Comparison of ENCODE assay signal across 8 mouse cellular contexts in the genomic region with DNA sequence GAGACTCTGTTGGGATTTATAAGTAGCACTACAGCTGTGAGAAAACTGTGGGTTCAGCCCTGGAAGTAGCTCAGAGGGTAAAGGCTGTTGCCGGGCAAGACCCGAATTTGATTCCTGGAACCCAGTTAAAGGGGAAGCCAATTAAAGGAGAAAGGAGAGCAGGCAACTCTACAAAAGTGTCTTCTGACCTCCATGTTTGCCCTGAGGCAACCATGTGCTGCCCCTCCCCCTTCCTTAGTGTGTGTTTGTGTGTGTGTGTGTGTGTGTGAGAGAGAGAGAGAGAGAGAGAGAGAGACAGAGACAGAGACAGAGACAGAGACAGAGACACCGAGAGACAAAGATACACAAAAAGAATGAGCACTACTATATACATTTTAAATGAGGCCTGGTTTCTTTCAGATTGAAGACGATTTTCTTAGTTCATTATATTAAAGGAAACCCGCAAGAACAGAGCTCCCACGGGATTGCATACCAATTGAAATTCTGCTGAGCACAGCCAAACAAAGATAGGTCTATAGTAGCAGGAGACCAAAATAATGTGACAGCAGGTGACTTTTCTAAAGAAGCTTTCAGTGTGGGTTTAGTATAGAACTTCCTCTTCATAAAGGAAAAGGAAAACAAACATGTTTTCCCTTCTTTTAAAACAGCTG. TPM values are rescaled to one million over a fixed set of nuclear protein-coding genes. Genes with fewer than 3 reads are reported as not detected.
DNase-seq lines count a peak whose midpoint lies in the region; ATAC-seq and TF ChIP-seq lines count a peak whose summit lies in the region.

No protein-coding gene starts in this region.

- WGBS in heart, postnatal 0 days: 37% methylated on average over 6 of the region's 6 CpGs
- WGBS in neural tube, embryonic 13.5 days: 13% methylated on average over 6 of the region's 6 CpGs

- H3K27me3 ChIP-seq in heart, postnatal 0 days (ENCODE audit: control insufficient read depth, insufficient read depth, low read length): no peaks in the 10 kb centered on the region
- no peaks in the 10 kb centered on the region for H3K27me3 ChIP-seq in neural tube, embryonic 13.5 days

- ATAC-seq in heart, postnatal 0 days (ENCODE audit: insufficient read depth, low read depth): 0 out of 2 replicates have a peak, but pooled peaks have one; percentile 28
- peak; percentile 17; the same call in 1 of the 2 replicates for ATAC-seq in neural tube, embryonic 13.5 days (ENCODE audit: low read depth)

- H3K4me3 ChIP-seq in bone marrow macrophage, adult 2 months (ENCODE audit: insufficient read depth, low read length): no peak overlapping the region; the same call in 1 of the 2 replicates
- peak overlapping the region; percentile 63 for H3K4me3 ChIP-seq in heart, postnatal 0 days (ENCODE audit: low read depth, low read length)
- 0 out of 2 replicates have a peak overlapping the region, but pooled peaks have one; percentile 38 for H3K4me3 ChIP-seq in neural tube, embryonic 13.5 days

- TF ChIP-seq POLR2A in bone marrow macrophage, adult 2 months (IDR thresholded peaks at IDR 0.05; ENCODE audit: borderline replicate concordance, low read depth, low read length): no peak

- peak; percentile 20 to 60 for DNase-seq in adrenal gland, adult (ENCODE audit: inconsistent age in 2 of 2, low spot score in 1 of 2)
- no peak for DNase-seq in adrenal gland, adult 2 months
- no peak for DNase-seq in heart, postnatal 0 days (ENCODE audit: low spot score)
- peak; percentile 22 to 52 for DNase-seq in kidney, postnatal 4 days
- DNase-seq in layer of hippocampus, adult 11-12 months (ENCODE audit: low spot score): no peak
- no peak for DNase-seq in natural killer cell, adult 2 months (ENCODE audit: low spot score in 2 of 2)

- H3K4me2 ChIP-seq in heart, postnatal 0 days (ENCODE audit: low read depth, low read length): peak overlapping the region; percentile 71
- H3K4me2 ChIP-seq in neural tube, embryonic 13.5 days: peak overlapping the region; percentile 48

- peak overlapping the region; percentile 71 for H3K9ac ChIP-seq in heart, postnatal 0 days (replicated peaks; ENCODE audit: low read depth, low read length)
- no peak overlapping the region for H3K9ac ChIP-seq in neural tube, embryonic 13.5 days

- H3K9me3 ChIP-seq in heart, postnatal 0 days (replicated peaks; ENCODE audit: control insufficient read depth, low read length): no peaks in the 10 kb centered on the region
- H3K9me3 ChIP-seq in neural tube, embryonic 13.5 days: no peaks in the 10 kb centered on the region

- H3K27ac ChIP-seq in bone marrow macrophage, adult 2 months (ENCODE audit: insufficient read depth, low read depth, low read length): peak overlapping the region; percentile 94
- H3K27ac ChIP-seq in heart, postnatal 0 days (ENCODE audit: low read depth): peak overlapping the region; percentile 94
- peak overlapping the region; percentile 61; the same call in 1 of the 2 replicates for H3K27ac ChIP-seq in neural tube, embryonic 13.5 days (replicated peaks)

- no peak for TF ChIP-seq CTCF in bone marrow macrophage, adult 2 months (IDR thresholded peaks at IDR 0.05; ENCODE audit: low read depth, low read length)
- TF ChIP-seq CTCF in heart, postnatal 0 days (IDR thresholded peaks at IDR 0.05; ENCODE audit: low read depth): no peak

- TF ChIP-seq EP300 in heart, postnatal 0 days (IDR thresholded peaks at IDR 0.05; ENCODE audit: low read depth): no peak

- no peaks in the 10 kb centered on the region for H3K36me3 ChIP-seq in heart, postnatal 0 days (replicated peaks; ENCODE audit: control insufficient read depth, insufficient read depth, low read length)
- H3K36me3 ChIP-seq in neural tube, embryonic 13.5 days: no peaks in the 10 kb centered on the region

- peaks cover 23% of the 10 kb centered on the region for H3K4me1 ChIP-seq in bone marrow macrophage, adult 2 months (ENCODE audit: control insufficient read depth, insufficient read depth, low read length)
- H3K4me1 ChIP-seq in heart, postnatal 0 days (ENCODE audit: control insufficient read depth, insufficient read depth): peaks cover 20% of the 10 kb centered on the region; the same call in 1 of the 2 replicates
- peaks cover 9% of the 10 kb centered on the region for H3K4me1 ChIP-seq in neural tube, embryonic 13.5 days (replicated peaks)

RNA-seq across cellular contexts. Expression of a gene that starts 1.8 kb away (rescaled TPM):
- total RNA-seq in adrenal gland, adult 2 months (2021): 100 to 1,000 TPM; 364 to 372 TPM
- 55.4 and 70.6 TPM in 2 replicates for polyA plus RNA-seq in adrenal gland, adult 2 months (2012; rRNA removed)
- 4,878 and 4,880 TPM in 2 replicates for polyA plus RNA-seq in bone marrow macrophage, adult 2 months (2012; ENCODE audit: insufficient read depth, insufficient read length, missing spikeins)
- total RNA-seq in heart, postnatal 0 days (2014; rRNA removed; ENCODE audit: low replicate concordance): 264 and 358 TPM in 2 replicates
- 169 and 190 TPM in 2 replicates for polyA plus RNA-seq in heart, postnatal 0 days (2015; fragmentation: Nextera tagmentation; extraction: Ambion mirVana)
- polyA plus RNA-seq in neural tube, embryonic 13.5 days (2015; fragmentation: Nextera tagmentation; extraction: Ambion mirVana): 145 and 158 TPM in 2 replicates

RNA-seq across cellular contexts. Expression of a gene that starts 33.2 kb away (rescaled TPM):
- total RNA-seq in adrenal gland, adult 2 months (2021): not detected
- polyA plus RNA-seq in adrenal gland, adult 2 months (2012; rRNA removed): not detected in 2 replicates
- 11.5 and 16.2 TPM in 2 replicates for polyA plus RNA-seq in bone marrow macrophage, adult 2 months (2012; ENCODE audit: insufficient read depth, insufficient read length, missing spikeins)
- not detected in 2 replicates for total RNA-seq in heart, postnatal 0 days (2014; rRNA removed; ENCODE audit: low replicate concordance)
- polyA plus RNA-seq in heart, postnatal 0 days (2015; fragmentation: Nextera tagmentation; extraction: Ambion mirVana): 0.54 and 0.87 TPM in 2 replicates
- not detected in 2 replicates for polyA plus RNA-seq in neural tube, embryonic 13.5 days (2015; fragmentation: Nextera tagmentation; extraction: Ambion mirVana)

Comparison
In these comparisons a context has a peak if more than half of its experiments do, and no peak if none do; other contexts are left out.
1. DNase-seq: peak in adrenal gland, adult (2 of 2) and kidney, postnatal 4 days (2 of 2); none in adrenal gland, adult 2 months (single experiment), heart, postnatal 0 days (single experiment), layer of hippocampus, adult 11-12 months (single experiment) and natural killer cell, adult 2 months (0 of 2).
2. RNA of a gene that starts 1.8 kb away (polyA plus RNA-seq): 4,878 to 4,880 TPM in bone marrow macrophage, adult 2 months; 169 to 190 TPM in heart, postnatal 0 days, 145 to 158 TPM in neural tube, embryonic 13.5 days and 55.4 to 70.6 TPM in adrenal gland, adult 2 months; every median in the first group is over 10 times any median in the second.
3. Peak in every context shown above with its lines, with median percentiles within 50 percentile points of each other: H3K27ac ChIP-seq.